ENCODE assay signal across 30 mouse cellular contexts in the genomic region with DNA sequence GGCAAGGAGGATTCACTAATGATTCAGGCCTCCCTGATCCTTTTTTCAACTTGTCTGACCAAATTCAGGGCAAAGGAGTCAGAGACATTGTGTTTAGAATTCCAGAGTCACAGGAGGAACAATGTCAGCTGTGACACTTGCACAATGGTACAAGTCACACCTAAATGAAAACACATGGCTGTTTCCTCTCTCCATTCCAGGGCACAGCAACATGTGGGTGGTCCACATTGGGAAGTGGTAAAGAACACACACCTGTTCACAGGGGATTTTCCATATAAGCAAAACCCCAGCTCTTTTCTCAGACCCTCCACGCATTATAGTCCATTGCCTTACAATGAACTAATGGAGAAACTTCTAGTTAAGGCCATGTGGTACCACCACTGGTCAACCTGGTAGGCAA.
"Had no signal": no experiment of that assay in that cellular context is flagged by ENCODE, and none has a peak within 500 bp of the region (broad histone marks: within the 10 kb centered on the region; RNA-seq: fewer than 3 reads in every experiment).

No protein-coding gene starts in this region.

- H3K36me3 ChIP-seq: embryonic facial prominence, embryonic 10.5 days; embryonic facial prominence, embryonic 12.5 days; embryonic facial prominence, embryonic 13.5 days; embryonic facial prominence, embryonic 15.5 days; forebrain, embryonic 10.5 days; forebrain, embryonic 12.5 days; forebrain, embryonic 15.5 days had no signal

- ATAC-seq: forebrain, embryonic 13.5 days; forebrain, embryonic 14.5 days; forebrain, embryonic 15.5 days; forebrain, embryonic 16.5 days; forebrain, postnatal 0 days had no signal

- H3K4me3 ChIP-seq: embryonic facial prominence, embryonic 10.5 days; embryonic facial prominence, embryonic 12.5 days; embryonic facial prominence, embryonic 13.5 days; embryonic facial prominence, embryonic 15.5 days; erythroblast, embryonic 14.5 days; forebrain, embryonic 10.5 days; forebrain, embryonic 12.5 days; forebrain, embryonic 13.5 days; forebrain, embryonic 15.5 days; gastrocnemius, adult 2 months; heart, adult 2 months had no signal

- H3K27me3 ChIP-seq: embryonic facial prominence, embryonic 12.5 days; embryonic facial prominence, embryonic 13.5 days; embryonic facial prominence, embryonic 15.5 days; forebrain, embryonic 12.5 days; forebrain, embryonic 13.5 days; forebrain, embryonic 15.5 days had no signal

- H3K4me2 ChIP-seq: embryonic facial prominence, embryonic 12.5 days; embryonic facial prominence, embryonic 13.5 days; embryonic facial prominence, embryonic 15.5 days; forebrain, embryonic 12.5 days; forebrain, embryonic 13.5 days; forebrain, embryonic 15.5 days had no signal

- DNase-seq: cerebellum, adult 18-20 months; cerebellum, adult 2 months; cerebellum, adult 8-10 months; cerebellum, adult 9-10 months; cerebellum, adult 9-11 months; cerebellum, postnatal 10 days; cerebellum, postnatal 14 days; cerebellum, postnatal 25 days; cerebellum, postnatal 36 days; embryo, embryonic 11 days; forebrain, postnatal 0 days; gastrocnemius, adult 2 months; gastrocnemius, postnatal 10 days; gastrocnemius, postnatal 14 days; gastrocnemius, postnatal 25 days; gastrocnemius, postnatal 36 days; heart, adult 11 months; heart, adult 18-20 months; heart, adult 2 months had no signal

- H3K9me3 ChIP-seq: embryonic facial prominence, embryonic 10.5 days; embryonic facial prominence, embryonic 12.5 days; embryonic facial prominence, embryonic 13.5 days; embryonic facial prominence, embryonic 15.5 days; forebrain, embryonic 10.5 days; forebrain, embryonic 13.5 days; forebrain, embryonic 15.5 days had no signal

- H3K9ac ChIP-seq: embryonic facial prominence, embryonic 12.5 days; embryonic facial prominence, embryonic 13.5 days; embryonic facial prominence, embryonic 15.5 days; forebrain, embryonic 12.5 days; forebrain, embryonic 13.5 days; forebrain, embryonic 15.5 days; forebrain, postnatal 0 days had no signal

- H3K27ac ChIP-seq: embryonic facial prominence, embryonic 10.5 days; embryonic facial prominence, embryonic 12.5 days; embryonic facial prominence, embryonic 13.5 days; embryonic facial prominence, embryonic 15.5 days; forebrain, embryonic 10.5 days; forebrain, embryonic 12.5 days; forebrain, embryonic 13.5 days; forebrain, embryonic 15.5 days; gastrocnemius, adult 2 months; heart, adult 2 months had no signal
